Mouse (Mus musculus) right cerebral cortex, adult 2 months (tissue): ENCODE data around the gene Actl9.

Experiments used
- DNase-seq, 2 experiments: peaks; one replicate each; pipeline ENCODE4 v3.0.0; 2021 to 2022; ENCODE audit warnings: low spot score in 2 of 2

Gene Actl9

GRCm38 (mm10) chr17:33432019-33432946 is at the start of gene Actl9:
Gene Actl9, plus strand, starts transcription at chr17:33432896.
- DNase-seq: no peak

DNA sequence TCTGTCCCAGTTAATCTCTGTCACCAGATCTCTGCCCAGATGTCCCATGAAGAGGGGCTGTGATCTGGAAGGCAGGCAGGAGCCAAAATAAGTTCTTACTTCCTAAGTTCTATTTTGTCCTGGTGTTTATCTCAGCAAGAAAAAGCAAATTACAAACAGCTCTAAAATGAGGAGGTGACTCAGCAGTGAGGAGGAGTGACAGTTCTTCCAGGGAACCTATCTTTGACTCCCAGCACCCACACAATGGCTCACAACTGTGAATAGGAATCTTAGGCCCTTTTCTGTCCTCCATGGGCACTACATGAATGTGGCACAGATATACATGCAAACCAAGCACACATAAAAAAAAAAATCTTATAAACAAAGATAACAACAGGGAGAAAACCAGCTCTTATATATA is 47.0 kb upstream of the Actl9 start:
- DNase-seq: peak; percentile 14 to 18

DNA sequence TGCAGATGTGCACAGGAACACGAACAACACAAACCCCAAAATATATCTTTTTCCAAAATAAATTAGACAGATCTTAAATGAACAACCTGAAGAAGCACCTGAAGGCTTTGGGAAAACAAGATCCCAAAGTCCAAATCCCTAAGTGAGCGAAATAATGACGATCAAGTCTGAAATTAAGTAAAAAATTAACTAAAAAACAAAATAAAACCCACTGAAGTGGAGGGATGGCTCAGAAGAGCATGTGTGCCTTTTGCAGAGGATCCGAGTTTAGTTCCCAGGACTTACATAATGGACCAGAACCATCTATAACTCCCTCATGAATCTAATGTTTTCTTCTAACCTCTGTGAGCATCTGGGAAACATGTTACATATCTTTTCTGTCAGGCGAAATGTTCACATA is 40.4 kb upstream of the Actl9 start:
- DNase-seq: no peak

- DNase-seq: peak; percentile 94 to 97
These were observed 38.3 kb upstream of the Actl9 start, which contains the start of gene Zfp101 for GRCm38 (mm10) chr17:33394182-33395034. Gene Zfp101, minus strand, starts transcription at chr17:33394641.

- peak; percentile 83 to 84 for DNase-seq
These were observed 6.5 kb downstream of the Actl9 start for GRCm38 (mm10) chr17:33439148-33439547.

- DNase-seq: peak in 1 of 2 experiments; percentile 10
These were observed 7.2 kb downstream of the Actl9 start for GRCm38 (mm10) chr17:33439922-33440321.

DNA sequence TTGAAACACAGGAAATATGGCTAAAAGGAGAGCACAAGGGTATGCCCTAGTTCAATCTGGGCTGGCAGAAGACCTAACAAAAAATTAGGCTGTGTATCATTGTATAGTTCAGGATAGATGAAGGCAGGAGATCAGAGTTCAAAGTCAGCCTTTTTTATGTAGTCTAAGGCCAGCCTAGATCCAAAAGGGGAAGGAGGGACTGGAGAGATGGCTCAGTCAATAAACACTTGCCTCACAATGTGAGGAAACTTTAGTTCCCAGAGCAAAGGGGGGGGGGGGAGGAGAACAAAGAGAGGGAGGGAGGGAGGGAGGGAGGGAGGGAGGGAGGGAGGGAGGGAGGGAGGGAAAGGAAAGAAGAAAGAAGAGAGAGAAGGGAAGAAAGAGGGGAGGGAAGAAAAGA is 8.5 kb downstream of the Actl9 start:
- DNase-seq: no peak

- DNase-seq: no peak
These were observed 23.9 kb downstream of the Actl9 start for GRCm38 (mm10) chr17:33456631-33457030.

DNA sequence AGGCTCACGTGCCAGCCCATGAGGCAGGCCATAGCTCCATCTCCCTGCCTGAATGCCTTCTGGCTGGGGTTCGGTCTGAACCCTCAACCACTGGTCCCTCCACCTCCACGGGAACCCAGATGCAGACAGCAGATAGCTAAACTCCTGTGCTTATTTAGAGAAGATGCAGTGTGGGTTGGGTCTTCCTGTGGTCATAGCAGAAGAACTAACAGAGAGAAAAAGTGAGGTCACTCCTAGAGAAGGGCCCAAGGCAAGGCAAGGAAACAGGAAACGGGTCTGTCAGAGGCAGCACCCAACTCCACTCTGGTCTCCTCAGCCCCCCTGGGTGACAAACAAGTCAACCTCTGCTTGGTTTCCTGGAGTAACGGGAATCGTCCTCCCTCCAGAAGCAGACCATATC is 38.5 kb downstream of the Actl9 start:
- DNase-seq: no peak
